Mouse (Mus musculus): ENCODE measurements around the gene Kpna7.
"Not testable (repeated sequence)": the region's sequence is repeated elsewhere in the genome, so short reads cannot be mapped to it uniquely, and the experiment has no call there.

Gene Kpna7

DNA sequence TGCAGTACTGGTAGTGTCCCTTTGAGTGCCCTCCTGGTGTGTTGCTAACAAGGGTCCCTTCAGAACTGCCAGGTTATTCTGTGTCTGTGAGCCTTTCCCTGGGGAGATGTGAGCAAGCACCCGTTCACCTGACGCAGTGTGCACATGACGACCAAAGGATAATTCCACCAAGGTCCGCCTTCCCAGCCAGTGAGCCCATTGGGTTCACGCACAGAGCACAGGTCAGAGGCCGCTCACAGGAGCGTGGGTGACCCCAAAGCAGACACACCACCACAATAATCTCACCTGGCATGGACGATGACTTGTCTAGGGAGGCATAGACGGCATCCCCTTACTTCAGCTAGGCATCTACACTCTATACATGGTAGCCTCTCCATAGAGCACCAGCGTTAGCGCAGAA lies 17.6 kb upstream of the Kpna7 start:
- not testable (repeated sequence) for DNase-seq

DNA sequence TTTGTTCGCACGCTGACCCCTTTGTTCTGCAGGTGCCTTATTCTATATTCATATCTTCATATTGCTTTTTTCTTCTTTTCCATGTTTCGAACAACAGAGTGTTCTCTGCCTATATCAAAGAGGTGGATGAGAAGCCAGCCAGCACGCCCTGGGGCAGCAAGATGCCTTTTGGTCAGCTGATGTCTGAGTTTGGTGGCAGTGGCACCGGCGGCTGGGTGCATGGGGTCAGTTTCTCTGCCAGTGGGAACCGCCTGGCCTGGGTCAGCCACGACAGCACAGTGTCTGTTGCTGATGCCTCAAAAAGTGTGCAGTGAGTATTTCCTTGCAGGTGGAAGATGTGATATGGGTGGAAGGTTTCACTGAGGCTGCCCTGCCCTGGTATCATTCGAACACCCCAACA lies 17.1 kb upstream of the Kpna7 start:
- DNase-seq = no peak

- no peak for DNase-seq
Observed at GRCm38 (mm10) chr5:145098340-145098821, 14.6 kb upstream of the Kpna7 start.

DNA sequence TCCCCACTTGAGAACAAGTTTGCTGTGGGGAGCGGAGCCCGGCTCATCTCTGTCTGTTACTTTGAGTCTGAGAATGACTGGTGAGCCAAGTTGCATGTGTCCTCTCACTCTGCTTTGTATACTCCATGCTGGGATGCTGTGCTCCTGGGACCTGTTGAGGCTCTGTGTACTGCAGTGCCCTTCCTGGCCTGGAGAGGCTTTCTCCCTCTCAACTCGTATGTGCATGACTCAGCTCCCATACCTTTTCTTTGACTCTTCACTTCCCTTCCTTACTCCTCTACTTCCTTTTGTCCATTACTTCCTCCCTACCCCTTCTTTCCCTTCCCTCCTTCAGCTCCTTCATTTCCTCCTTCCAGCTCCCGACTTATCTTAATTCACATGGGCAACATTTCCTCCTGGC lies 12.4 kb upstream of the Kpna7 start:
- no peak for DNase-seq

DNA sequence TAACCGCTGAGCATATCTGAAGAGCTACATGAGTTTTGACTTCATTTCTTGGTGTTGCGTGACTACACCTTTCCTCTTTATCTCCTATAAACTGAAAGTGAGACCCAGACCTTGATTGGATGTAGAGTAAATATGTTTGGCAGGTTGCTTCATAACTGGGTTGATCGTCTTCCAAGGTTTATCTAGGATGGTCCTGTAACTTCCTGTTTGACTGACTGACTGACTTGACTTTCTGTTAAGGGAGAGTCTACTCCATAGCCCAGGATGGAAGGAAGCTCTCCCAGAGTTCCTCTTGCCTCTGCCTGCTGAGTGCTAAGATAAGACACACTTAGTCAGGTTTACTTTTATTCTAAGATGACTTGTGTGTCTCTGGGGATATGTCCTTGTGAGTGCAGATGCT lies 6.0 kb upstream of the Kpna7 start:
- no peak for DNase-seq

DNA sequence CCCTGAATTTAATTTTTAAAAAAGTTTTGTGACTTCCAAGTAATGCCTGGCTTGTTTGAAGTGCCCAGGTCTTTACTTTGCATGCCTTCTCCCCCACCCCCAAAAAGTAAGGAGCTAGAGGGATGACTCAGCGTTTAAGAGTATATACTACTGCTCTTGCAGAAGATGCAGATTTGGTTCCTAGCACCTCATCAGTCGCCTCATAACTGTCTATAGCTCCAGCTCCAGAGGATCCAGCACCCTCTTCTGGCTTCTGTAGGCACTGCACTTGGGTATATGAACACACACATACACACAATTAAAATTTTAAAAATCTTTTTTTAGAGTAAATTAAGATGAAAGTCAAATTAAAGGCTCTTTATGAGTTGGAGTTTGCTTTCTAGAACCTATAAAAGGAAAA lies 4.4 kb upstream of the Kpna7 start:
- no peak for DNase-seq

DNA sequence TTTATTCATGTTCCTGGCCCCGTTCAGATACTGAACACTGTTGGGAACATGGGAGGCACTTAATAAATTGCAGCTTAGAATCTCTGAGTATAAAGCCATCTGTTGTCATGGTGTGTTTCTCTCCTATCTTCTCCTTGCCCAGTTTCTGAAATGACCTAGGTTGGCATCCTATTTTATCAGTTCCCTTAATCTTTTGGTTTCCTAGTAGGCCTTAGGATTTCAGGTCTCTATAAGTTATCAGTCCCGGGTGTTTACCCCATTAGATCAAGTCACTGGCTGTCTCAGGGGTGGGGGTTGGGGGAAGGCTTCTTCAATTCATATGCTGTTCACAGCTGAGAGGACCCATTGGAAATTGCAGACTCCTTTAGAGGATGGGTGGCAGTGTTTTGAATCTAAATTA lies 992 bp upstream of the Kpna7 start:
- no peak for DNase-seq

- not testable (repeated sequence) for DNase-seq
Observed at GRCm38 (mm10) chr5:145083201-145083600, 629 bp downstream of the Kpna7 start.

GRCm38 (mm10) chr5:145081866-145082613 lies 1.8 kb downstream of the Kpna7 start:
- peak; percentile 31 for DNase-seq

DNA sequence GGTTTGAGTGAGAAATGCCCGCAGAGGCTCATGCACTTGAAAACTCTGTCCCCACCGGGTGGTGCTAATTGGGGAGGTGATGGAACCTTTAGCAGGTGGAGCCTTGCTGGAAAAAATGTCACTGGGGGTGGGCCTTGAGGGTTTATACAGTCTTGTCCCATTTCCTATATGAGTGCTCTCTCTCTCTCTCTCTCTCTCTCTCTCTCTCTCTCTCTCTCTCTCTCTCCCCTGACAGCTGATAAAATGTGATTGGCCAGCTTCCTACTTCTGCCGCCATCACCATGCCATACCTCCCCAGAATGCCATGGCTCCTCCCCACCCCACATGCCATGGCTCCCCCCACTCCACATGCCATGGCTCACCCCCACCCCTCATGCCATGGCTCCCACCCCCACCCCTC lies 8.7 kb downstream of the Kpna7 start:
- DNase-seq = no peak

DNA sequence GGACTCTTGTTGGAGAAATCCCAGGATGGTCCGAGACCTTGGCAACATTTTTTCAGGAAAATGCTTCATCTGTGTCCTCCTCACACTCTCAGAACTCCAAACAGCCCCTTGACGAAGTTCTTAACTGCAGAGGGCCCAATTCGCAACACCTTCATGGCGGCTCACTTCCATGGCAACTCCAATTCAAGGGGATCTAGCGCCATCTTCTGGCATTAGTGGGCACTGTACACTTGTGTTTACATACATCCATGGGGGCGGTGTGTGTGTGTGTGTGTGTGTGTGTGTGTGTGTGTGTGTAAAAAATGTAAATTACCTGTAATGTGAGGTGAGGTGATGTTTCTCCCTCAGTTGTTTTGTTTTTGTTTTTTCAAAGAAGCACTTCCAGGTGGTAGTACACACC lies 12.5 kb downstream of the Kpna7 start:
- DNase-seq = no peak

DNA sequence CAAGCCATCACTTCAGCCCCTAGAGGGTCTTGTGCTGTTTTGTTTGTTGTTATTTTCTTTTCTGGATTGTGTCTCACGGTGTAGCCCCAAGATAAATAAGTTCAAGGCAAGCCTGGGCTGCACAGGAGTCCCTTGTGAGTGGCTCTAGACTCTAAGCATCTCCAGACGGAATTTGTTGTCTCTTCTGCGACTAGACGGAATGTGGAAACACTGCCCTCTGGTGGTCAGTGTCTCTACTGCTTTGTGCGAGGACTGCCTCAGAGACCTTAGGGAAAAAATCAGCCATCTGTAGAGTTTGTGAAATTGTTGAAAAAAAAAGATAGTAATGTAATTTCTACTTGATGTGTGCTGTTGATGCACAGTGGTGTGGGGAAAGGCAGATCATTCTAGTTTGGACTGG lies 14.1 kb downstream of the Kpna7 start:
- DNase-seq = peak; percentile 79

- no peak for DNase-seq
Observed at GRCm38 (mm10) chr5:145068863-145069262, 15.0 kb downstream of the Kpna7 start.

DNA sequence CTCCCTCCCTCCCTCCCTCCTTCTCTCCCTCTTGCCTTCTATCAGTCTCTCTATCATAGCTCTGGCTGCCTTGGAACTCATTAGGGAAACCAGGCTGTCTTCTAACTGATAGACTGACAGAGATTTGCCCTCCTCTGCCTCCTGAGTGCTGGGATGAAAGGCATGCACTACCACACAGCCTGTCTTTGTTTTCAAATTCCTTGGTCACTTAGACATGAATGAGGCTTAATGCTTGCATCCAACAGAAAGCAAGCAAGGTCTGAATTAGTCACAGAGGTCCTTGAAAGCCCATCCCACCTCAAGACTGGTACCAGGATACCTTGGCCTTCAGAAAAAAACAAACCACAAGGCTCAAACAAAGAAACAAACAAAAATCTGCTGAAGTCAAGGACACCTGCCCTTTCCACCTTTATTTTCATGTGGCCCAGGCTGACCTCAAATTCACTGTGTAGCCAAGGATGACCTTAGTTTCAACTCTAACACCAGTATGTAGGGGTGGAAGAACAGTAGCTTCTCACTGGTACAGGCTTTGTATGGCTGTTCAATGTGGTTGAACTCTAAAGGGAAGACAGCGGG lies 19.0 kb downstream of the Kpna7 start:
- DNase-seq = no peak

DNA sequence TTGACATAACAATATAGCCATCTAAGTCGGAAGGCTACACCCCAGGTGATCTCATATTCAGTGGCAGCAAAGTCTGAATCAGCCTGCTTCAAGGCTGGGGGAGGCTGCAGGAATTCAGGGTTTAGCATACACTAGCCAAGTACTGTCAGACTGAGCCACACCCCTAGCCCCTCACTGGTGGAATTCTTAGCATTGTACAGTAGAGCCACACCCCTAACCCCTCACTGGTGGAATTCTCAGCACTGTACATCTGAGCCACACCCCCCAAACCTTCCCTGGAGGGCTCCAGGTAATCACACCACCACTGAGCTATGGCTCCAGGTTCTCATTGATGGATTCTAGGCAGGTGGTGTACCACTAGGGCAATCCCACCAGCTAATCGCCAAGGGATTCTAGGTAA lies 24.3 kb downstream of the Kpna7 start:
- no peak for DNase-seq

DNA sequence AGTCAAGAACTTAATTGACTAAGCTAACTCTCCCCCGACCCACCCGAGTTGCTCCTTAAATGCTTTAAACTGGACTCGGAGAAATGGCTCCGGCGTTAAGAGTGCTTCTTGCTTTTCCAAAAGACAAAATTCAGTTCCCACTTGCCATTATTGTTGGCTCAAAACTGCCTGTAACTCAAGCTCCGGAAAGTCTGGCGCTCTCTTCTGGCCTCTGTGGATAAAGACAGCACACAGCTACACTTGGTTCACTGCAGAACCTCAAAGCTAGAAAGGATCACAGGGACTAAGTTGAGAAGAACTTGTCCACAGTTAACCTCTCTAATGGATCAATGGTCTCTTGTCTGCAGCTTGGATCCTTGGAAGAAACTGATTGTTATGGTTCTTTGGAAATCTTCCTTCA lies 25.1 kb downstream of the Kpna7 start:
- no peak for DNase-seq

- DNase-seq = no peak
Observed at GRCm38 (mm10) chr5:145057907-145058306, 25.9 kb downstream of the Kpna7 start.

DNA sequence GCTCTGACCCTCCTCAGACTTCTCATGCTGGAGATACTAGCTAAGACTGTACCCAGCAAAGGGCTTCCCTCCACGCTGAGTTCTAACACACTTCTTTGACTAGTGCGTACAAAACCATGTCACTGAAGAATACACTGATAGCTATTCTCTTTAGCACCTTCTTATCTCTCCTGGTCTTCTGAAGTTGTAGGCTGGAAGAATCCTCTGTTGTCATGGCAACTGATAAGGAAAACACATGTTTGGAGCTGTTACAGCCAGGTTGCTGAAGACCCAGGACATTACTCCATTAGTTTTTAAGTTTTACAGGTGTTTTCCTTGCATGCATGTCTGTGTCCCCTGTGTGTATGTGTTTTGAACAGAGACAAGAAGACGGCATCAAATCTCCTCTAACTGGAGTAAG lies 29.6 kb downstream of the Kpna7 start:
- DNase-seq = not testable (repeated sequence)

- DNase-seq = not testable (repeated sequence)
Observed at GRCm38 (mm10) chr5:145042690-145043089, 41.1 kb downstream of the Kpna7 start, which contains the start of gene 1700018F24Rik. 1700018F24Rik (plus strand) TSS chr5:145042990.

GRCm38 (mm10) chr5:145041628-145042027 lies 42.2 kb downstream of the Kpna7 start:
- no peak for DNase-seq

- not testable (repeated sequence) for DNase-seq
Observed at GRCm38 (mm10) chr5:145032391-145032790, 51.4 kb downstream of the Kpna7 start, which contains the start of gene Gm4871. Gm4871 (minus strand) TSS chr5:145032754.

DNA sequence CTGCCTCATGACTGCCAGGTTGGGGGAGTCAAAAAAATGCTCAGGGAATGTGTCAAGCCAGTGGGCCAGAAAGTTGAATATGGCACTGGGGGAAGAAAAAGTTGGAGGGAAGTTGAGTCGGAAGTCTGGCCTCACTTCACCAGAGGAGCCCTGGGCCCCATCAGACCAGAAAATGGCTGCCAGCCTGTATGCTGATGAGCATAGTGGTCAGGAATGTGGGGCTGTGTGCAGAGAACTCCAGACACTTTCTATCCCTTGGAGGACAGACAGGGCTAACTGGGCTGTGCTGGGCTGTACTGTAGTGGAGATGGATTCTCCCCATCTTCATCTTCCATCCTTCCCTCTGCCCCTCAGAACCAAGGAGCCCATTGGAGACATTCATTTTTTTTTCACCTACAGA lies 53.4 kb downstream of the Kpna7 start:
- DNase-seq = not testable (repeated sequence)

DNA sequence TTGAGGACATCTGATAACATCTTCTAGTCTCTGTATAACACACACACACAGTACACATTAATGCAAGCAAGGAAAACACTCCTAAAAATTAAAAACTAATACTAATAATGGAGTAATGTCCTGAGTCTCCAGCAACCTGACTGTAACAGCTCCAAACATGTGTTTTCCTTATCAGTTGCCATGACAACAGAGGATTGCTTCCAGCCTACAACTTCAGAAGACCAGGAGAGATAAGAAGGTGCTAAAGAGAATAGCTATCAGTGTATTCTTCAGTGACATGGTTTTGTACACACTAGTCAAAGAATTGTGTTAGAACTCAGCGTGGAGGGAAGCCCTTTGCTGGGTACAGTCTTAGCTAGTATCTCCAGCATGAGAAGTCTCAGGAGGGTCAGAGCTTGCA lies 63.1 kb downstream of the Kpna7 start:
- not testable (repeated sequence) for DNase-seq

- DNase-seq = not testable (repeated sequence)
Observed at GRCm38 (mm10) chr5:145020254-145020653, 63.6 kb downstream of the Kpna7 start.
